Mouse (Mus musculus): ENCODE data around the gene Klhdc8b. TPM values are rescaled to one million over a fixed set of nuclear protein-coding genes. Genes with fewer than 3 reads are reported as not detected.

Gene Klhdc8b
- total RNA-seq, 2 experiments from 2014 or later, result 20.7 to 22.7 TPM

Other genes starting within 250 kb of the Klhdc8b start
- gene Dag1, start 197.6 kb downstream of the Klhdc8b start, total RNA-seq (2021), result 100 to 1,000 TPM; 132 to 136 TPM
- gene Nicn1, start 171.2 kb downstream of the Klhdc8b start, total RNA-seq (2021), result 10 to 100 TPM; 86.6 to 92.6 TPM
- gene Amt, start 164.7 kb downstream of the Klhdc8b start, total RNA-seq (2021), result 10 to 100 TPM; 24.6 to 26.5 TPM
- 100 to 1,000 TPM; 212 to 222 TPM for gene Rhoa, start 155.5 kb downstream of the Klhdc8b start, total RNA-seq (2021)
- gene Tcta, start 155.4 kb downstream of the Klhdc8b start, total RNA-seq (2021), result 10 to 100 TPM; 44.8 to 46.9 TPM
- gene Gpx1, start 122.7 kb downstream of the Klhdc8b start, total RNA-seq (2021), result 10 to 100 TPM; 63.6 to 67.8 TPM
- 100 to 1,000 TPM; 121 to 132 TPM for gene Usp4, start 113.7 kb downstream of the Klhdc8b start, total RNA-seq (2021)
- gene 1700102P08Rik, start 68.8 kb downstream of the Klhdc8b start, total RNA-seq (2021), result 1 to 10 TPM; 1.9 to 2.5 TPM
- under 1 TPM; 0.11 to 0.23 TPM for gene Ccdc36, start 33.1 kb downstream of the Klhdc8b start, total RNA-seq (2021)
- gene BC048562, start 25.1 kb downstream of the Klhdc8b start, total RNA-seq (2021), result not detected
- gene Ccdc71, start 1.1 kb downstream of the Klhdc8b start, total RNA-seq (2021), result 10 to 100 TPM; 33.6 to 34.1 TPM
- gene Lamb2, start 18.2 kb upstream of the Klhdc8b start, total RNA-seq (2021), result 10 to 100 TPM; 36.9 to 39.4 TPM
- gene Usp19, start 29.0 kb upstream of the Klhdc8b start, total RNA-seq (2021), result 100 to 1,000 TPM; 119 to 125 TPM
- 10 to 100 TPM; 95.3 to 97.3 TPM for gene Qars, start 46.1 kb upstream of the Klhdc8b start, total RNA-seq (2021)
- gene Qrich1, start 55.2 kb upstream of the Klhdc8b start, total RNA-seq (2021), result 100 to 1,000 TPM; 121 to 129 TPM
- 10 to 100 TPM; 78.2 to 83.9 TPM for gene Impdh2, start 98.7 kb upstream of the Klhdc8b start, total RNA-seq (2021)
- 10 to 100 TPM; 59.6 to 63.4 TPM for gene Ndufaf3, start 105.9 kb upstream of the Klhdc8b start, total RNA-seq (2021)
- gene Dalrd3, start 108.3 kb upstream of the Klhdc8b start, total RNA-seq (2021), result 10 to 100 TPM; 74.3 to 83.8 TPM
- gene Wdr6, start 117.2 kb upstream of the Klhdc8b start, total RNA-seq (2021), result 100 to 1,000 TPM; 239 to 247 TPM
- gene P4htm, start 136.1 kb upstream of the Klhdc8b start, total RNA-seq (2021), result 10 to 100 TPM; 48.7 to 49.0 TPM
- gene Arih2, start 187.8 kb upstream of the Klhdc8b start, total RNA-seq (2021), result 10 to 100 TPM; 47.3 to 51.1 TPM
- gene Slc25a20, start 200.5 kb upstream of the Klhdc8b start, total RNA-seq (2021), result 10 to 100 TPM; 19.2 to 21.0 TPM
- 10 to 100 TPM; 54.9 to 60.6 TPM for gene Prkar2a, start 227.7 kb upstream of the Klhdc8b start, total RNA-seq (2021)